Mouse (Mus musculus) frontal cortex, adult (tissue): ENCODE results near the gene Cenpn.

Experiments used
- ATAC-seq: cut with Nextera tagmentation; 2 replicates; pipeline ENCODE4 v1.9.2; 2017; ENCODE audit warnings: mild to moderate bottlenecking, moderate library complexity, mixed read lengths; ENCODE audit not compliant: low TSS enrichment

Cenpn gene

DNA sequence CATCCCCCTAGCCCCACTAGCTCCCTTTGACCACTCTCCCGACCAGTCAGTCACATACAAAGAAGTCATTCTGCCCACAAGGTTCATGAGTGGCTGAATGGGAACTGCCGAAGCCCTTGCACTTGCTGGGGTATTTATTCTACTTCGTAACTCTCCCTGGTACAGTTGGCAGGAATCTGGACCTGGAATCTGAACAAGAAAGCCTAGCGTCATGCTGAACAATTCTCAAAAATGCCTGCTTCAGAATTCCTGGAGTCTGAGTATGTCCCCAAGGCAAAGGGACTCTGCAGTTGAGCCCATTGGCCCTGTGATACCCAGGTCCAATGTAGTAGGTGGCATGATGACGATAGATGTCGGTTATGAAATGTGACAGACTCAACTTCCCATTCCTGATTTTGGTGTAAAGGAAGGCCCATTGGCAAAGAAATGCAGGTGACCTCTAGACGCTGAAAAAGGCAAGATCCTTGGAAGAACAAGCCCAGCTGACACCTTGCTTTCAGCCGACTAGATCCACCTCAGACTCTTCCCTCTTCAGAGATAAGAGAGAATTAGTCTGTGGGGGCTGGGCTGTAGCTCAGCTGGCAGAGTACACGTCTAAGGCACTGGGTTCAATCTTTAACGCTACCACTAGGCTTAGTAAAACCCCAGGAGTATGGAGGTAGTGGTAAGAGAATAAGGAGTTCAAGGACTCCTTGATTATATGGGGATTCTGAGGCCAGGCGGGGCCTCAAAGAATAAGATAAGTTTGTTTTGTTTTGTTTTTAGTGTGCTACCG lies 20.9 kb downstream of the Cenpn start:
- no peak for ATAC-seq

DNA sequence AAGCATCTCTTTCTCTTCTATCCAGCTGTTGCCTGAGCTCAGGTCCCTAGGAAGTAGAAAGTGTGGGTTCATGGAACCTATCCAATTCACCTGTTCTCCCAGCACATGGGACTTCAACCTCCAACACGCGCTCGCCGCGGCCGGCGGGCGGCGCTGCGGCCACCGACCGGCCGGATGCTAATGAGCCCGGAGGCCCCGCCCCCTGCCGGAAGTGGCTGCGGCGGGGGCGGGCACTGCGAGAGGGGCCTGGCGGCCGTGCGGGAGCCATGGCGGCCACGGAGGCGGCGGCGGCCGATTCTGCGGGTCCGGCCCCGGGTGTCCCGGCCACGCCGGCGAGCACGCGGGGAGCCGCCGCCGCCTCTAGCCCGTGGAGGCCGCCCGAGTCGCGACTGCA lies 21.6 kb downstream of the Cenpn start, which contains the start of gene Atmin:
Atmin (plus strand) TSS at position 233 of the 394 bp plus-strand sequence.
- peak; percentile 58 for ATAC-seq

DNA sequence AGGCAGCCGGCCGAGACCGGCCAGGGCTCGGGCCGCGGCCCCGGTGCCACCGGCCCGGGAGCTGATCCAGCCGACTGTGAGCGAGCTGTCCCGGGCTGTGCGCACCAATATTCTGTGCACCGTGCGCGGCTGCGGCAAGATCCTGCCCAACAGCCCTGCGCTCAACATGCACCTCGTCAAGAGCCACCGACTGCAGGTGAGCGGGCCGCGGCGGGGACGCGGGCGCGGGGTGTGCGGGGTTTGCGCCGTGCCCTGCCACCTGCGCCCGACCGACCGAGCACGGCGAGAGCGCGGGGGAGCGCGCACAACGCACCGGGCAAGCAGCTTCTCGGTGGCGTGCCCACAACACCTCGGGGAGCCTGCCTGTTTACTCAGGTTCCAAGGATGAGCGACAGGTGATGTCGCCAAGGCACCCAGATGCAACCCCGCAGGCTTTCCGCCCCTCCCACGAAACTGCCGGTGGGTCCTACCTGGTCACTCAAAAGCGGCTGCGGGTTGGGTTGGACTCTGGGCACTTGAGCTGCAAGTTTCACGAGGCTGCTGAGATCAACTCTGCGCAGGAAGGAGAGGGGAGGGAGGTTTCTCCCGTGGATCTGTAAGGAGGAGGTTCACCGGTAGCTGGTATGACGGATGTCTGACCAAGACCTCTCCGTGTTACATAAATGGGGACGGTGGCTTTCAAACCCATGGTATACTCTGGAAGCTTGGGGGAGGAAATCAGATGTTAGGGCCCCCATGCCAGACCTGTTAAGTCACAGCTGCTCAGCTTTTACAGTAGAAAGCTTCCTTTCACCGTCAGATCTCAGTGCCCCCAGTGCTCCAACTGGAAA lies 22.2 kb downstream of the Cenpn start:
- ATAC-seq = peak; percentile 55

DNA sequence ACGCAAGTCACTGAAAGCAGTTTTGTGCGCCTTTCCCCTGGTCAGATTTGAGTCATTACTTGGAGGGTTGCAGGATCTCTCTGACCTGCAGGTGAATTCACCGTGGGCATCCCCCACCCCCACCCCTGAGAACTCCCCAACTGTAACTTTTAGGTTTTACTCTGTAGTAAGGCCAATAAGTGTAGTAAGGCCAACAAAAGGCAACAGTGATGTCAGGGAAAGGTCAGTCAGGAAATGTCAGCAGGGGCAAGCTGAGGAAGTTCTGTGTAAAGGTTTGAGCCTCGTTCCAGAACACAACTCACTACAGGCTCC lies 22.8 kb downstream of the Cenpn start:
- ATAC-seq = no peak

DNA sequence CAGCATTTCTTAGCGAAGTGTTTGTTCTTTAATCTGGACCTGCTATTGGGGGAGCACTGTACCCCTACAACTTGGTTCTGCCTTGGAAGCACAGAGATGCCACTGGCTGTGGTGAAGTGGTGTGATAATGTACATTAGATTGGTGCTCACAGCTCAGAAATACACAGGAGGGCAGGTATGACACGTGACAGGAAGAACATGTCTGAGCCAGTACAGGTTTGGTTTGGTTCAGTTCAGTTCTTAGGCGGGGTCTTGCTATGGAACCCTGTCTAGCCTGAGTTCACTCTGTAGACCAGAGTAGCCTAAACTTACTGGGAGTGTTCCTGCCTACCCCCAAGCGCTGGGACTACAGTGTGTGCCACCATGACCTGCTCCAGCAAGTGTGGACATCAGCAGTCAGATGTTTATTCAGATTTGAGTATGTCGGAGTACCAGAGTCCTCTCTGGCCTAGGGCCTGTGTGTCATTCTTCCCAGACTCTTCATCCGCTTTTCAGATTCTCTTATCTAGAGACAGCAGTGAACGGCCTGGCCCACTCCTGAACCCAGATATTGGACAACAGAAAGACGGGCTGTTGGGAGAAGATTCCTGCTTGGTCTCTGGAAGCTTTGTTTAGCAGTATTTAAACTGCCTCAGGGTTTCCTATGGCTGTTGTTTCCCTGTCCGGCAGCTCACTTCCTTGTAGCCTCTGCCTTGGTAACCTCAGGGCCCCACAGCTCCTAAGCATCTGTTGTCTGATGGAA lies 23.8 kb downstream of the Cenpn start:
- ATAC-seq = no peak

DNA sequence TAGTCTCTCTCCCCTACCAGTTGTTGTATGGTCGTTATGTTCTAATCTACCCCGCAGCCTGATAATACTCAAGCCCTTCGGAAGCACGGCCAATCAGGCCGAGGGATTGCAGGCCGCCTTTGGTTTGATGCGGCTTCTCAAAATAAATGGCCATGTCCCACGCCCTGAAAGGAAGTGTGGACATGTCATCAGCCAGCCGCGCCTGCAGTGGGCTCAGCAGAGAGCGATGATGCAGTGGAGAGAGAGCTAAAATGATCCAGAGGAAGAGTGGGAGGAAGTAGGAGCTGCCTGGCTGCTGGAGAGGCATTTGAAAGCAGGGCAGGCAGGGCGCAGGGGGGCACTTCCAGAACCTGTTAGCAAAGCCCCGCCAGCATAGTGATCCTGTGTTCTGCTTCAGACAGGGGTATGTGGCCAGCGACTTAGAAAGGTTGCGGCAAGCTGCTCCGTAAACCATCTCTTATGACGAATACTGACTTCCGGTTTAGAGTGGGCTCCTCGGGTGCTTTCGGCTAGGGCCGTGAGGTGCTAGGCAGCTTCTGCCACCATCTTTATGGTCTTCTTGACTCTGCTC lies 24.8 kb downstream of the Cenpn start:
- peak; percentile 74 for ATAC-seq

DNA sequence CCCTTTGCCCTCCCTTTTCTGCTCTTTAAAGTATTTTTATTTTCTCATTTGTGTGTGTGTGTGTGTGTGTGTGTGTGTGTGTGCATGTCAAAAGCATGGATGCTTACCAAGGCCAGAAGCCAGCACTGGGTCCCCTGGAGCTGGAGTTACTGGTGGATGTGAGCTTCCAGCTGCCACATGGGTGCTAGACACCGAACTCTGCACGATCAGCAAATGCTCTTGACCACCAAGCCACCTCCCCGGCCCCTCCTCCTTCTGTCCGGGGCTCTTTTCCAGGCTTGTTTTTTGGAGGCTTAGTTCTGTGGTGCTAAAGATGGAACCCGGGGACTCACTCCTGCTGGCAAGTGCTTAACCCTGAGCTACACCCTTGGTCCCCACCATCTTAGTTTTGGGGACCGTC lies 25.3 kb downstream of the Cenpn start:
- no peak for ATAC-seq

DNA sequence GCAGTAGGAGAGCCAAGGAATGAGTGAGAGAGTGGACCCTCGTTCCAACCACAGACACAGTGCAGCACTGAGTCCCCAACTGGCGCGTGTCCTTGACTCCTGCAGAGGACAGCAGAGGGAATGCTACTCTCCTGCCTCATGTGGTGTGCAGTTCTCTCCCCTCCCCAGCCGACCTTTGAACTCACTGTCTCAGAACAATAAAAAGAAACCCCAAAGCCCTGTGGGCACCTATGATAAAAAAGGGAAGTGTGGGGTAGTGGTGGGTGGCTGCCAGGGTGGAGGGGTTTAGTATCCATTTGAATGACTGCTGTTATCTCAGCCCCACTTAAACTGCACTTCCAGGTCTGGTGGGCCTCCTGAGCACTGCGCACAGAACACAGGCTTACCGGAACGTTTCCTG lies 26.1 kb downstream of the Cenpn start:
- no peak for ATAC-seq

DNA sequence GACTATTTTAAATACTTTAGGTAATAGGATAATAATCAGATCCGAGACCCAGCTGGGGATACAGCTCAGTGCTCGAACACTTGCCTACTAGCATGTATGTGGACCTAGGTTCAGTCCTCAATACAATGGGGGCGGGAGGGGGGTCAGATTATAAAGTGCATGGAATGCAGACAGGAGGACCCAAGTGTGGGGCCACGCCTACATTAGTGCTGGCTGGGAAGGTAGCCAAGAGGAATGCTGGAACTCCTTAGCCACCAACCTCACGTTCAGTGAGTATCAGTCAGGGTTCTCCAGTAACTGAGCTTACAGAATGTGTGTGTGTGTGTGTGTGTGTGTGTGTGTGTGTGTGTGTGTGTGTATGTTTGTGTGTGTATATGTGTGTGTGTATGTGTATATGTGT lies 29.8 kb downstream of the Cenpn start:
- no peak for ATAC-seq

DNA sequence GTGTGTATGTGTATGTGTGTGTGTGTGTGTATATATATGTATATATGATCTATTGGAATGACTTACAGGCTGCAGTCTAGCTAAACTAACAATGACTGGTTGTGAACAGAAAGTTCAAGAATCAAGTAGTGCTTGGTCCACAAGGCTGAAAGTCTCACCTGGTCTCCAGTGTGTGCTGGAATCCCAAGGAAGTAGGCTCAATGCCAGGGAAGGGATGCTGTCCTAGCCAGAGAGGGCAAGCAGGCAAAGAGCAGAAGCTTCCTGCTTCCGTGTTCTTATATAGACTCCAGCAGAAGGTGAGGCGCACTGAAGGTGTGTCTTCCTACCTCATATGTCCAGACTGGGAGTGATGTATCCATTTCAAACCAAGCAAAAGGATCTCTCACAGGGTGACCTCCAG lies 30.2 kb downstream of the Cenpn start:
- no peak for ATAC-seq

DNA sequence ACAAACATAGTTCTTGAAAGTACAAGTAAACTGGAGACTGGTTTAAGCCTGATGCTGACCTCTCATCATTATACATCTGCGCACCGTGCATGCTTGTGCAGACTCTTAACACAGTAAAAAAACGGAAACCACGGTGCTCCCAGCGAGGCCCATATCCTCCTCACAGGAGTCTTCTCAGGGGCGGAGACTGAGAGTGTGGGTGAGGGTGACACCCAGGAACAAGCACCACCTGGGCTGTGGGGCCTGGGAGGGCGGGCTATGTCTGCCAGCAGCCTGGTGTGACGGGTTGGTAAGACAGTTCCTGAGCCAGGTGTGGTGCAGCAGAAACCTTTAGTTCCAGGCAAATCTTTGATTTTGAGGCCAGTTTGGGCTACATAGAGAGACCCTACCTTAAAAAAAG lies 30.9 kb downstream of the Cenpn start:
- no peak for ATAC-seq

DNA sequence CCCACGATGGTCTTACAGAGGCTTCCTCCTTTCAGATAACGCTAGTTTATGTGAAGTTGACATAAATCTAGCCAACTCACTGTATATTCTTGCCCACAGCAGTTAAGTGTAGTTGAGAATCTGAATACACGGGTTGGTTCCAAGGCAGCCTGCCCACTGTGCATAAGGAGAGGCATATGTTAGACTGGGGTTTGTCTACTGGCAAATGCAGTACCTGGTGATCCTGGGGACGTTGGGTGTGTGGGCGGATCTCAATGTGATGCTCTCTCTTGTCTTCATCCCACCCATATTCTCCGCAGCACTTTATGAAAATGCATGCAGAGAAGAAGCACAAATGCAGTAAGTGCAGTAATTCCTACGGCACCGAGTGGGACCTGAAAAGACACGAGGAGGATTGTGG lies 32.9 kb downstream of the Cenpn start:
- ATAC-seq = peak; percentile 95

DNA sequence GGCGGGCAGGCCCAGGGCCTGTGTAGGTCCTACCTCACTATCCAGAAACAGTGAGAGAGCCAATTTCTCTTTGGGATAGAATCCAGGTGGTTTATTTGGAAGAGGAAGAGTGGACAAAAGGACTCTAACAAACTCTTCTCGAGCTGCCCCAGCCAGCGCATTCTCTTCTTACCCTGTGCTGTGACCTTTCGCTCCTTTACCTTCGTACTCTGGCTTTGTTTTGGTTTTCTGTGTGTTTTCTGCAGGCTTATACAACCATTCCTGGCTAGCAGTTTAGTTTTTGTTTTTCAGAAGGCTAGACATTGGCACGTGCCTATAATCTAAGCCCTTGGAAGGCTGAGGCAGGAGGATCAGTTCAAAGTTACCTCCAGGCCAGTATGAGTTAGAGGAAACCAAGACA lies 48.0 kb downstream of the Cenpn start:
- ATAC-seq = no peak

DNA sequence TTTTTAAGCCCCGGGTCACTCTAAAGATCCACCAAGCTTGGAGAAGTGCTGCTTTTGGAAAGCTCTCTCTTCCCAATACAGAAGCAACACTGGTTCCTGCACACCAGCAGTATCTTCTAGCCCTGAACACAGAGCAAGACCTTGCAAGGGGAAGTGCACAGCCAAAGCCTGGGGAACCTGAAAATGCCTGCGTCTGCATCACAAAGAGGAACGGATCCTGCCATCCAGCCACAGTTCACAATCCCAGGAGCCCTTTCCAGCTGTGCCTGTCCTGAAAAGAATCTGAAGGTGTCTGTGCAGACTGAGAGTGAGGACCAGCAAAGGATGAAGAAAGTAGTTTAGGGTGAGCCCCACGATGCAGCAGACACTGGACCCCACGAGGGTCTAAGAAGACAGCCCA lies 53.5 kb downstream of the Cenpn start:
- ATAC-seq = no peak

DNA sequence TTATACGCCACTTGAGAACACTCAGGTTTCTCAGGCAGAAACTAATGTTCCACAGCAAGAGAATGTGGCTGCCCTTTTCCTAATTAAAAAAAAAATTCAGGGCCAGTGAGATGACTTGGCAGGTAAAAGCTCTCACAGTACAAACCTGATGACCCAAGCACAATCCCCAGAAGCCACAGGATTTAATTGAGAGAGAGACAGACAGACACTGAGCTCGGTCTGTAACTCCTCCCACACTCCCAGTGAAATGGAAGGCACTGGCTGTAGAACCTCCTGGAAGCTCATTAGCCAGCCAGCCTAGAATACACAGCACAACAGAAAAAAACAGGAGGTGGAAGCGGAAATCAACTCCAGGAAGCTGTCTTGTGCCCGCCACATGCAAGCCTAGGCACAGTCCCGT lies 54.1 kb downstream of the Cenpn start:
- no peak for ATAC-seq

DNA sequence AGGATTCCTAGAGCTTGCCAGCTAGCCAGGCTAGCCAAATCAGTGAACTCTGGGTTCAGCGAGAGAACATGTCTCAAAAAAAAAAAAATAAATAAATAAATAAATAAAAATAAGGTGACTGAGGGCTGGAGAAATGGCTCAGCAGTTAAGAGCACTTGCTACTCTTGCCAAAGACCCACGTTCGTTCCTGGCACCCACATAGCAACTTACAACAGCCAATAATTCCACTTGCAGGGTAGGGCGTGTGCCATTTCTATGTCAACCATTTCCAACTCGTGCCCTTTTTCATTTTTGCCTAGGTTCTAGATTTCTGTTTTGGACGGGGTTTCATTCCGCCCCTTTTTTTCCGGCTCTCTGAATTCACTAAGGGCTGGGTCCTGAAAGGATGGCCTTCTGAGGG lies 56.5 kb downstream of the Cenpn start:
- ATAC-seq = no peak; the same call in 1 of the 2 replicates

DNA sequence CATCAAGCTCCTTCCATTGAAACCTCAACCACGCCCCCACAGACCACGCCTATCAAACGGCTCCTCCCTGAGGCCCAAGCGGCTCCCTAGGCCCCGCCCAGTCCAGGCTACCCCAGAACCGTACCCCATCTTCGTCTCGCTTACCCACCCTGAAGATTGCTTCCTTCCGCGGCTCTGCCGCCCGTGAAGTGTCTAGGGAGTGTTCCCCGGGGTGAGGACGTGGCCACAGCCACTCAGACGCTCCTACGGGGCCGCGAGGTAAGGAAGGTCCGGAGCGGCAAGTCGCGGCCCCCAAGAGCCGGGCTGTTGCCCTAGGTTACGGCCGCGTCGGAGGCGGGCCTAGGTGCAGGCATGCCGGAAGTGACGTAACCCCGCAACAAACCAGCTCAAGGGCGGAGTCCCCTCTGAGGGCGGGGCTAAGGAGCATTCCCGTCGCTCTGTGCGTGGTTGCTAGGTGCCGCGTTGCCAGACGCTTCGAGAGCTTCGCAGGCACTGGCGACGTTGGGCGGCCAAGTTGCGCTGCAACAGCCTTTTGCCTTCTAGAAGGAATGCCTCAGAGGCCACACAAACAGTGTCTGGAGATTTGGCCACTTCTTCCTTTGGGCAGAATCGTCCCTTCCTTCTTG lies 57.2 kb downstream of the Cenpn start, which contains the start of gene 1700030J22Rik:
1700030J22Rik (minus strand) TSS at position 329 of the 626 bp plus-strand sequence.
- peak; percentile 96 for ATAC-seq

DNA sequence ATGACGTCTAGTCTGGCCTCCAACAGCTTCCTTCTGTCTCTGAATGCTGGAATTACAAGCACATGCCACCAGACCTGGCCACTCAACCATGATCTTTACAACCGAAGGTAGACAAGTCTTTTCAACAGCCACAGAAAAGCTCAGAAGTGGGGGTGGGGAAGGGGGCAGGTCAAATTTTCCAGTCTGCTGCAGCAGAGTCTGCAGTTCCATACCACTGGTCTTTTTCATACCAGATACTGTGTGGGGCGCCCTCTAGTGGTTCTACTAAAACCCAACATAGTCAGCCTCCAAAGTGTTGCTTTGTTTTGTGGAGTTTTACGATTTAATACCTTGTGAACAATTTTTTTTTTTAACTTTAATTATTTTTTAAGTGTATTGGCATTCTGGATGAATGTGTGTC lies 58.6 kb downstream of the Cenpn start:
- peak; percentile 38 for ATAC-seq

DNA sequence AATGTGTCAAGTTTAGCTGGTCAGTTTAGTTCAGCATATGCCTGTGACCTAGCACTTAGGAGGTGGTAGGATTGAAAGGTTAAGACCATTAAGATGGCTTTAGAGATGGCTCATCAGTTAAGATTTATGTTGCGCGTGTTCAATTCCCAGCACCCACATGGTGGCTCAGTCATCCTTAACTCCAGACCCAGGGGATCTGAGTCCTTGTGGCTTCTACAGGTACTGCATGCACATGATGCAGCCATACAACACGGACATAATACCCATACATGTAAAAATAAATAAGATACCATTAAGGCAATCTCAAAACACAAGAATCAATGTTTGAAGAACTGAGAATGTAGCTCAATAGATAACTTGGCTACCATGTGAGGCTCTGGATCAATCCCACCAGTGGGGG lies 68.3 kb downstream of the Cenpn start:
- no peak for ATAC-seq
